Comparison of ENCODE assay signal across 9 mouse cellular contexts in genomic region chr11:4174586-4174985, GRCm38 (mm10). TPM values are rescaled to one million over a fixed set of nuclear protein-coding genes. Genes with fewer than 3 reads are reported as not detected.
DNase-seq lines count a peak whose midpoint lies in the region; ATAC-seq and TF ChIP-seq lines count a peak whose summit lies in the region.
"Had no signal": no experiment of that assay in that cellular context is flagged by ENCODE, and none has a peak within 500 bp of the region (broad histone marks: within the 10 kb centered on the region; RNA-seq: fewer than 3 reads in every experiment).

No protein-coding gene starts in this region.

- H3K9me3 ChIP-seq in hindbrain, embryonic 13.5 days = no peaks in the 10 kb centered on the region
- H3K9me3 ChIP-seq in hindbrain, embryonic 11.5 days (ENCODE audit: control insufficient read depth, low read length) = no peaks in the 10 kb centered on the region
- H3K9me3 ChIP-seq in forebrain, embryonic 11.5 days (ENCODE audit: control insufficient read depth, low read length) = no peaks in the 10 kb centered on the region
- H3K9me3 ChIP-seq: neural tube, embryonic 12.5 days had no signal

- peak overlapping the region; percentile 23; the same call in 1 of the 2 replicates for H3K27ac ChIP-seq in hindbrain, embryonic 13.5 days
- H3K27ac ChIP-seq in hindbrain, embryonic 11.5 days (ENCODE audit: low read depth, low read length) = no peak overlapping the region
- no peak overlapping the region for H3K27ac ChIP-seq in forebrain, embryonic 11.5 days (ENCODE audit: low read depth, low read length)
- H3K27ac ChIP-seq: neural tube, embryonic 12.5 days had no signal

- WGBS in hindbrain, embryonic 13.5 days = 81% methylated on average over 5 of the region's 5 CpGs
- 91% methylated on average over 5 of the region's 5 CpGs for WGBS in hindbrain, embryonic 11.5 days
- 95% methylated on average over 5 of the region's 5 CpGs for WGBS in forebrain, embryonic 11.5 days

- no peak overlapping the region for H3K4me3 ChIP-seq in hindbrain, embryonic 13.5 days
- no peak overlapping the region for H3K4me3 ChIP-seq in hindbrain, embryonic 11.5 days (ENCODE audit: low read depth, low read length)
- no peak overlapping the region for H3K4me3 ChIP-seq in myocyte
- H3K4me3 ChIP-seq in forebrain, embryonic 11.5 days (ENCODE audit: low read depth, low read length) = no peak overlapping the region
- H3K4me3 ChIP-seq: neural tube, embryonic 12.5 days had no signal

- H3K27me3 ChIP-seq in hindbrain, embryonic 13.5 days = no peaks in the 10 kb centered on the region
- H3K27me3 ChIP-seq in hindbrain, embryonic 11.5 days (ENCODE audit: control insufficient read depth, insufficient read depth, low read length) = no peaks in the 10 kb centered on the region
- no peaks in the 10 kb centered on the region for H3K27me3 ChIP-seq in myocyte (ENCODE audit: control insufficient read depth, insufficient read depth, insufficient read length)
- H3K27me3 ChIP-seq in forebrain, embryonic 11.5 days (ENCODE audit: control insufficient read depth, insufficient read depth, low read length) = no peaks in the 10 kb centered on the region
- H3K27me3 ChIP-seq: neural tube, embryonic 12.5 days had no signal

- no peak overlapping the region for H3ac ChIP-seq in myocyte (ENCODE audit: control insufficient read depth, insufficient read length)

- H3K4me1 ChIP-seq in hindbrain, embryonic 13.5 days (replicated peaks) = no peaks in the 10 kb centered on the region
- no peaks in the 10 kb centered on the region for H3K4me1 ChIP-seq in hindbrain, embryonic 11.5 days (replicated peaks; ENCODE audit: control insufficient read depth, insufficient read depth, low read length)
- no peaks in the 10 kb centered on the region for H3K4me1 ChIP-seq in forebrain, embryonic 11.5 days (replicated peaks; ENCODE audit: control insufficient read depth, insufficient read depth, low read length)
- H3K4me1 ChIP-seq: neural tube, embryonic 12.5 days had no signal

- ATAC-seq in hindbrain, embryonic 13.5 days (ENCODE audit: low FRiP score) = 0 out of 2 replicates have a peak, but pooled peaks have one; percentile 49
- no peak for ATAC-seq in hindbrain, embryonic 11.5 days (ENCODE audit: low FRiP score)
- ATAC-seq in granulocyte monocyte progenitor cell, adult 5-6 weeks (replicated peaks; ENCODE audit: poor library complexity, severe bottlenecking) = no peak
- no peak for ATAC-seq in forebrain, embryonic 11.5 days (replicated peaks; ENCODE audit: low FRiP score)

- no peak overlapping the region for H3K4me2 ChIP-seq in hindbrain, embryonic 13.5 days
- no peak overlapping the region for H3K4me2 ChIP-seq in hindbrain, embryonic 11.5 days (replicated peaks; ENCODE audit: low read depth, low read length)
- H3K4me2 ChIP-seq in myocyte (ENCODE audit: low read depth) = no peak overlapping the region
- H3K4me2 ChIP-seq in forebrain, embryonic 11.5 days (ENCODE audit: low read depth, low read length, severe bottlenecking) = no peak overlapping the region
- H3K4me2 ChIP-seq: neural tube, embryonic 12.5 days had no signal

- intact Hi-C loops in heart, postnatal 36 days (cut with DNase I) = no loop called here

- H3K9ac ChIP-seq in hindbrain, embryonic 13.5 days = no peak overlapping the region
- H3K9ac ChIP-seq in hindbrain, embryonic 11.5 days (ENCODE audit: low read depth, low read length) = no peak overlapping the region
- no peak overlapping the region for H3K9ac ChIP-seq in forebrain, embryonic 11.5 days (ENCODE audit: low read length)
- H3K9ac ChIP-seq: neural tube, embryonic 12.5 days had no signal

- no peaks in the 10 kb centered on the region for H3K79me2 ChIP-seq in myocyte (ENCODE audit: control insufficient read depth, insufficient read depth)

- no peak for TF ChIP-seq POLR2A in myocyte (IDR thresholded peaks at IDR 0.05; ENCODE audit: insufficient read length, low read depth)

- no peak for DNase-seq in hindbrain, embryonic 11.5 days (ENCODE audit: low spot score)
- peak; percentile 36 to 68 for DNase-seq in cerebellum, postnatal 10 days
- DNase-seq in heart, postnatal 36 days = peak; percentile 68 to 72
- no peak for DNase-seq in spleen, postnatal 14 days (ENCODE audit: low spot score in 2 of 2)
- no peak for DNase-seq in forebrain, embryonic 11.5 days (ENCODE audit: low spot score)

- peaks cover 100% of the 10 kb centered on the region for H3K36me3 ChIP-seq in hindbrain, embryonic 13.5 days
- peaks cover 37% of the 10 kb centered on the region for H3K36me3 ChIP-seq in hindbrain, embryonic 11.5 days (ENCODE audit: control insufficient read depth, insufficient read depth, low read length)
- H3K36me3 ChIP-seq in myocyte (ENCODE audit: control insufficient read depth, insufficient read depth) = peaks cover 90% of the 10 kb centered on the region
- H3K36me3 ChIP-seq in forebrain, embryonic 11.5 days (ENCODE audit: control insufficient read depth, insufficient read depth, low read length) = peaks cover 62% of the 10 kb centered on the region

TF ChIP-seq in myocyte, 11 proteins besides CTCF, POLR2A, EP300 and RAD21:
- TF ChIP-seq TCF12 (IDR thresholded peaks at IDR 0.05; ENCODE audit: insufficient read depth, poor library complexity, severe bottlenecking) (no peak), MYOG (IDR thresholded peaks at IDR 0.05; ENCODE audit: control insufficient read depth in 1 of 3, insufficient read depth in 1 of 3, insufficient read length in 2 of 3, low read depth in 2 of 3) (peak in 2 of 3 experiments; percentile 9 to 42)

RNA-seq across cellular contexts. Expression of gene Tbc1d10a, which starts 12.0 kb away (rescaled TPM):
- 26.1 and 28.0 TPM in 2 replicates for polyA plus RNA-seq in hindbrain, embryonic 13.5 days (2015; fragmentation: Nextera tagmentation; extraction: Ambion mirVana)
- 13.8 and 17.6 TPM in 2 replicates for polyA plus RNA-seq in hindbrain, embryonic 11.5 days (2014; fragmentation: Nextera tagmentation; extraction: Ambion mirVana)
- total RNA-seq in heart, postnatal 36 days (2021) = 10 to 100 TPM in 1 of 2 experiments, 1 to 10 TPM in 1; 8.6 to 11.2 TPM
- 18.8 TPM for polyA plus RNA-seq in myocyte (2012; fragmentation: generic; extraction: Trizol)
- 2.9 and 5.2 TPM in 2 replicates for total RNA-seq in granulocyte monocyte progenitor cell, adult 5-6 weeks (2014; fragmentation: Nextera tagmentation)
- total RNA-seq in granulocyte monocyte progenitor cell, adult 5-6 weeks (2017) = 5.4 and 9.7 TPM in 2 replicates
- polyA plus RNA-seq in forebrain, embryonic 11.5 days (2014; fragmentation: Nextera tagmentation; extraction: Ambion mirVana) = 22.4 and 23.0 TPM in 2 replicates

RNA-seq across cellular contexts. Expression of gene Sf3a1, which starts 14.4 kb away (rescaled TPM):
- 54.3 and 55.1 TPM in 2 replicates for polyA plus RNA-seq in hindbrain, embryonic 13.5 days (2015; fragmentation: Nextera tagmentation; extraction: Ambion mirVana)
- polyA plus RNA-seq in hindbrain, embryonic 11.5 days (2014; fragmentation: Nextera tagmentation; extraction: Ambion mirVana) = 80.7 and 81.1 TPM in 2 replicates
- total RNA-seq in heart, postnatal 36 days (2021) = 10 to 100 TPM; 32.7 to 36.7 TPM
- 47.0 TPM for polyA plus RNA-seq in myocyte (2012; fragmentation: generic; extraction: Trizol)
- total RNA-seq in granulocyte monocyte progenitor cell, adult 5-6 weeks (2014; fragmentation: Nextera tagmentation) = 65.9 and 92.2 TPM in 2 replicates
- total RNA-seq in granulocyte monocyte progenitor cell, adult 5-6 weeks (2017) = 31.2 and 35.6 TPM in 2 replicates
- polyA plus RNA-seq in forebrain, embryonic 11.5 days (2014; fragmentation: Nextera tagmentation; extraction: Ambion mirVana) = 107 and 108 TPM in 2 replicates

RNA-seq across cellular contexts. Expression of gene Ccdc157, which starts 14.5 kb away (rescaled TPM):
- polyA plus RNA-seq in hindbrain, embryonic 13.5 days (2015; fragmentation: Nextera tagmentation; extraction: Ambion mirVana) = 7.2 and 8.1 TPM in 2 replicates
- 2.7 and 3.5 TPM in 2 replicates for polyA plus RNA-seq in hindbrain, embryonic 11.5 days (2014; fragmentation: Nextera tagmentation; extraction: Ambion mirVana)
- total RNA-seq in heart, postnatal 36 days (2021) = 1 to 10 TPM; 5.0 to 5.3 TPM
- polyA plus RNA-seq in myocyte (2012; fragmentation: generic; extraction: Trizol) = 5.6 TPM
- 0.28 and 0.73 TPM in 2 replicates for total RNA-seq in granulocyte monocyte progenitor cell, adult 5-6 weeks (2014; fragmentation: Nextera tagmentation)
- 0.21 and 0.69 TPM in 2 replicates for total RNA-seq in granulocyte monocyte progenitor cell, adult 5-6 weeks (2017)
- 5.3 and 5.9 TPM in 2 replicates for polyA plus RNA-seq in forebrain, embryonic 11.5 days (2014; fragmentation: Nextera tagmentation; extraction: Ambion mirVana)

RNA-seq across cellular contexts. Expression of gene Rnf215, which starts 39.6 kb away (rescaled TPM):
- 42.9 and 44.0 TPM in 2 replicates for polyA plus RNA-seq in hindbrain, embryonic 13.5 days (2015; fragmentation: Nextera tagmentation; extraction: Ambion mirVana)
- 24.8 and 31.8 TPM in 2 replicates for polyA plus RNA-seq in hindbrain, embryonic 11.5 days (2014; fragmentation: Nextera tagmentation; extraction: Ambion mirVana)
- 10 to 100 TPM; 14.0 to 15.1 TPM for total RNA-seq in heart, postnatal 36 days (2021)
- 18.1 TPM for polyA plus RNA-seq in myocyte (2012; fragmentation: generic; extraction: Trizol)
- 10.5 and 13.1 TPM in 2 replicates for total RNA-seq in granulocyte monocyte progenitor cell, adult 5-6 weeks (2014; fragmentation: Nextera tagmentation)
- total RNA-seq in granulocyte monocyte progenitor cell, adult 5-6 weeks (2017) = 6.6 and 7.8 TPM in 2 replicates
- 25.0 and 31.4 TPM in 2 replicates for polyA plus RNA-seq in forebrain, embryonic 11.5 days (2014; fragmentation: Nextera tagmentation; extraction: Ambion mirVana)

RNA-seq across cellular contexts. Expression of gene Castor1, which starts 43.4 kb away (rescaled TPM):
- 2.2 and 2.3 TPM in 2 replicates for polyA plus RNA-seq in hindbrain, embryonic 13.5 days (2015; fragmentation: Nextera tagmentation; extraction: Ambion mirVana)
- 2.1 and 3.4 TPM in 2 replicates for polyA plus RNA-seq in hindbrain, embryonic 11.5 days (2014; fragmentation: Nextera tagmentation; extraction: Ambion mirVana)
- total RNA-seq in heart, postnatal 36 days (2021) = 1 to 10 TPM; 5.2 to 5.5 TPM
- polyA plus RNA-seq in myocyte (2012; fragmentation: generic; extraction: Trizol) = 3.1 TPM
- not detected in 2 replicates for total RNA-seq in granulocyte monocyte progenitor cell, adult 5-6 weeks (2014; fragmentation: Nextera tagmentation)
- total RNA-seq in granulocyte monocyte progenitor cell, adult 5-6 weeks (2017) = 0.10 TPM in 1 of 2 replicates, not detected in the other
- polyA plus RNA-seq in forebrain, embryonic 11.5 days (2014; fragmentation: Nextera tagmentation; extraction: Ambion mirVana) = 2.0 and 2.5 TPM in 2 replicates

Comparison
In these comparisons a context has a peak if more than half of its experiments do, and no peak if none do; other contexts are left out.
1. DNase-seq: peak in cerebellum, postnatal 10 days (2 of 2) and heart, postnatal 36 days (2 of 2); none in hindbrain, embryonic 11.5 days (single experiment), spleen, postnatal 14 days (0 of 2) and forebrain, embryonic 11.5 days (single experiment).